Mouse (Mus musculus) intestine, postnatal 0 days (tissue): ENCODE data around the gene Asic3. TPM values are rescaled to one million over a fixed set of nuclear protein-coding genes. Genes with fewer than 3 reads are reported as not detected.
A peak's percentile ranks its signal among the peaks of the same experiment; 100 is the strongest.

Source experiments
- ATAC-seq: fragments of 200-750 bp; cut with Nextera tagmentation; 2 replicates; pipeline ENCODE4 v1.8.0; 2017; ENCODE audit warnings: mild to moderate bottlenecking, moderate TSS enrichment, moderate library complexity
- H3K27ac ChIP-seq: fragments of 300-500 bp; sonication (generic); 2 replicates; pipeline ENCODE4 v1.5.1; 2014; ENCODE audit warnings: mild to moderate bottlenecking, low read depth, low read length, moderate library complexity
- H3K27me3 ChIP-seq: fragments of 300-500 bp; sonication (generic); replicated peaks from 2 replicates; pipeline ENCODE4 v1.6.1; 2014; ENCODE audit warnings: low read length, mixed read lengths; ENCODE audit not compliant: control insufficient read depth, insufficient read depth
- H3K36me3 ChIP-seq: fragments of 300-500 bp; sonication (generic); 2 replicates; pipeline ENCODE4 v1.6.1; 2014; ENCODE audit warnings: mild to moderate bottlenecking, moderate library complexity; ENCODE audit not compliant: control insufficient read depth, insufficient read depth
- H3K4me1 ChIP-seq: fragments of 300-500 bp; sonication (generic); replicated peaks from 2 replicates; pipeline ENCODE4 v1.6.1; 2014; ENCODE audit warnings: antibody characterized with exemption, low read length, mixed read lengths; ENCODE audit not compliant: control insufficient read depth, insufficient read depth
- H3K4me2 ChIP-seq: fragments of 300-500 bp; sonication (generic); replicated peaks from 2 replicates; pipeline ENCODE4 v1.6.1; 2014; ENCODE audit warnings: low read depth, mild to moderate bottlenecking, moderate library complexity
- H3K4me3 ChIP-seq: fragments of 300-500 bp; sonication (generic); 2 replicates; pipeline ENCODE4 v1.5.1; 2014; ENCODE audit warnings: low read depth, low read length
- H3K9ac ChIP-seq: fragments of 300-500 bp; sonication (generic); 2 replicates; pipeline ENCODE4 v1.6.1; 2014; ENCODE audit warnings: mild to moderate bottlenecking, low read depth, low read length
- H3K9me3 ChIP-seq: fragments of 300-500 bp; sonication (generic); 2 replicates; pipeline ENCODE4 v1.6.1; 2016; ENCODE audit warnings: mixed run types; ENCODE audit not compliant: control insufficient read depth
- CTCF ChIP-seq: sonication (generic); IDR thresholded peaks from 2 replicates; pipeline ENCODE4 v1.5.1; 2016; ENCODE audit warnings: low read depth, mild to moderate bottlenecking, control low read depth, antibody characterized with exemption, moderate library complexity
- WGBS: fragments of 180-500 bp; shearing (Covaris S2); extraction: QIAGEN DNeasy Blood & Tissue Kit; methylation state at CpG from one replicate; pipeline ENCODE4 v1.1.7; 2014; 5-methylcytosine and 5-hydroxymethylcytosine counted together
- polyA plus RNA-seq: library from polyadenylated mRNA; unstranded; fragments of >200 nt; fragmentation: Nextera tagmentation; extraction: Ambion mirVana; gene quantifications from 2 replicates; pipeline ENCODE4 v1.2.1, GENCODE M21; 2015

Asic3 gene
- polyA plus RNA-seq, 1 experiment from 2014 or later, result 0.08 TPM

GRCm38 (mm10) chr5:24379501-24379900 lies 33.7 kb upstream of the Asic3 start:
- H3K27ac ChIP-seq, result no peak overlapping the region
- H3K36me3 ChIP-seq, result no peaks in the 10 kb centered on the region
- H3K4me1 ChIP-seq, result 0 out of 2 replicates have a peak, but pooled peaks cover 4% of the 10 kb centered on the region
- WGBS, result 67% methylated on average over 4 of the region's 4 CpGs
- H3K27me3 ChIP-seq, result no peaks in the 10 kb centered on the region
- no peak overlapping the region for H3K4me3 ChIP-seq
- no peak overlapping the region for H3K4me2 ChIP-seq
- no peak overlapping the region for H3K9ac ChIP-seq
- no peaks in the 10 kb centered on the region for H3K9me3 ChIP-seq
- ATAC-seq, result no peak
- no peak for TF ChIP-seq CTCF

- Histone ChIP-seq H3K9me3 (no peaks in the 10 kb centered on the region), H3K27me3 (no peaks in the 10 kb centered on the region), H3K27ac (no peak overlapping the region), H3K9ac (no peak overlapping the region), H3K4me2 (no peak overlapping the region), H3K4me1 (0 out of 2 replicates have a peak, but pooled peaks cover 4% of the 10 kb centered on the region), H3K36me3 (no peaks in the 10 kb centered on the region), H3K4me3 (no peak overlapping the region)
- WGBS, result 88% methylated on average over 4 of the region's 4 CpGs
- ATAC-seq, result no peak
- no peak for TF ChIP-seq CTCF
Measured at GRCm38 (mm10) chr5:24380499-24380898, 32.7 kb upstream of the Asic3 start.

DNA sequence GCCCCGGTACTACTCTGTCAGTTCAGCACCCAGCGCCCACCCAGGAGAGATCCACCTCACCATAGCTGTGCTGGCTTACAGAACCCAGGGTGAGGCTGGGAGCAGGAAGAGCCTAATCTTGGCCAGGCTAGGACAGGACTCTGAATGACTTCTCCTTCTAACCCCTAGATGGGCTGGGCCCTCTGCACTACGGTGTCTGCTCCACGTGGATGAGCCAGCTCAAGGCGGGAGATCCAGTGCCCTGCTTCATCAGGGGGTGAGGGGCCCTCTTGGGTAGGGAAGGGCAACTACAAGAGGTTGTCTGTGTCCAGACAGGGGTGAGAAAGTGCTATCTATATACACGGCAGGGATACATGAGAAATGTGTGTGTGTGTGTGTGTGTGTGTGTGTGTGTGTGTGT lies 31.7 kb upstream of the Asic3 start:
- H3K36me3 ChIP-seq, result no peaks in the 10 kb centered on the region
- H3K4me1 ChIP-seq, result 0 out of 2 replicates have a peak, but pooled peaks cover 4% of the 10 kb centered on the region
- H3K27me3 ChIP-seq, result no peaks in the 10 kb centered on the region
- no peaks in the 10 kb centered on the region for H3K9me3 ChIP-seq
- no peak overlapping the region for H3K9ac ChIP-seq
- no peak for ATAC-seq
- no peak overlapping the region for H3K4me2 ChIP-seq
- 71% methylated on average over 6 of the region's 6 CpGs for WGBS
- no peak overlapping the region for H3K27ac ChIP-seq
- no peak overlapping the region for H3K4me3 ChIP-seq
- no peak for TF ChIP-seq CTCF

- Histone ChIP-seq H3K4me3 (no peak overlapping the region), H3K9ac (no peak overlapping the region), H3K9me3 (no peaks in the 10 kb centered on the region), H3K4me1 (0 out of 2 replicates have a peak, but pooled peaks cover 4% of the 10 kb centered on the region), H3K27me3 (no peaks in the 10 kb centered on the region), H3K36me3 (no peaks in the 10 kb centered on the region), H3K27ac (no peak overlapping the region), H3K4me2 (no peak overlapping the region)
- ATAC-seq, result no peak
- WGBS, result 61% methylated on average over 2 of the region's 2 CpGs
- no peak for TF ChIP-seq CTCF
Measured at GRCm38 (mm10) chr5:24381988-24382387, 31.2 kb upstream of the Asic3 start.

DNA sequence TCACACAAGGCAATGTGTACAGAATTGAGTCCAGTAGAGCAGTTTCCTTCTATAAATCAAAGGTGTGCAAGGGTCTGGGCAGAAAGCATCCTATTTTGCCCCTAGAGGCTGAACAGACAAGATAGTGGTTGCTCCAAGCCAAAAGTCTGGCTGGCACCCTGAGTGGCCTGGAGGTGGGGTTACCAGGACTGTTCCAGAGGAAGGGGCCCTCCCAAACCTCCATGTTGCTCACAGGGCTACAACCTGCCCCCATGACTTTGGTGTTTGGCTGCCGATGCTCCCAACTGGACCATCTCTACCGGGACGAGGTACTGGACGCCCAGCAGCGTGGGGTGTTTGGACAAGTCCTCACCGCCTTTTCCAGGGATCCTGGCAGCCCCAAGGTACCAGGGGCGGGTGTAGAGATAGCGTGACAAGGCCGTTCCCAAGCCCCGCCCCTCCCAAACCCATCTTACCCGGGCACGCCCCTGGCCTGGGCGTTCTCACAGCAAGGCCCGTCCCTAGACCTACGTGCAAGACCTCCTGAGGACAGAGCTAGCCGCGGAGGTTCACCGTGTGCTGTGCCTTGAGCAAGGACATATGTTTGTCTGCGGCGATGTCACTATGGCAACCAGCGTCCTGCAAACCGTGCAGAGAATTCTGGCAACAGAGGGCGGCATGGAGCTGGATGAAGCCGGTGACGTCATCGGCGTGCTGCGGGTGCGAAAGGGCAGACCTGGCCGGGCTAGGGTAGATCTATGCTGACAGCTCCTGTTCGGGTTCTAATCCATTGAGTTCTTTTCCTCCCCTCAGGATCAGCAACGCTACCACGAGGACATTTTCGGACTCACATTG lies 29.9 kb upstream of the Asic3 start:
- Histone ChIP-seq H3K4me3 (peak overlapping the region; percentile 32), H3K4me1 (peaks cover 14% of the 10 kb centered on the region), H3K4me2 (peak overlapping the region; percentile 61), H3K9me3 (no peaks in the 10 kb centered on the region), H3K36me3 (no peaks in the 10 kb centered on the region), H3K27me3 (0 out of 2 replicates have a peak, but pooled peaks cover 3% of the 10 kb centered on the region), H3K9ac (peak overlapping the region; percentile 26; the same call in 1 of the 2 replicates), H3K27ac (no peak overlapping the region)
- WGBS, result 2% methylated on average over 34 of the region's 34 CpGs
- TF ChIP-seq CTCF, result peak; percentile 86
- ATAC-seq, result peak; percentile 88

- no peak overlapping the region for H3K4me3 ChIP-seq
- H3K4me2 ChIP-seq, result no peak overlapping the region
- H3K9ac ChIP-seq, result no peak overlapping the region
- 0 out of 2 replicates have a peak, but pooled peaks cover 5% of the 10 kb centered on the region for H3K27me3 ChIP-seq
- H3K27ac ChIP-seq, result no peak overlapping the region
- 57% methylated on average over 6 of the region's 6 CpGs for WGBS
- no peaks in the 10 kb centered on the region for H3K9me3 ChIP-seq
- H3K4me1 ChIP-seq, result peaks cover 16% of the 10 kb centered on the region
- ATAC-seq, result no peak
- no peaks in the 10 kb centered on the region for H3K36me3 ChIP-seq
- no peak for TF ChIP-seq CTCF
Measured at GRCm38 (mm10) chr5:24384407-24384806, 28.8 kb upstream of the Asic3 start.
